Mouse (Mus musculus): ENCODE results near the gene Zfp568. TPM values are rescaled to one million over a fixed set of nuclear protein-coding genes. Genes with fewer than 3 reads are reported as not detected.

The Zfp568 gene
- total and polyA plus RNA-seq, 2 experiments from 2014 or later = 13.6 to 38.3 TPM

DNA sequence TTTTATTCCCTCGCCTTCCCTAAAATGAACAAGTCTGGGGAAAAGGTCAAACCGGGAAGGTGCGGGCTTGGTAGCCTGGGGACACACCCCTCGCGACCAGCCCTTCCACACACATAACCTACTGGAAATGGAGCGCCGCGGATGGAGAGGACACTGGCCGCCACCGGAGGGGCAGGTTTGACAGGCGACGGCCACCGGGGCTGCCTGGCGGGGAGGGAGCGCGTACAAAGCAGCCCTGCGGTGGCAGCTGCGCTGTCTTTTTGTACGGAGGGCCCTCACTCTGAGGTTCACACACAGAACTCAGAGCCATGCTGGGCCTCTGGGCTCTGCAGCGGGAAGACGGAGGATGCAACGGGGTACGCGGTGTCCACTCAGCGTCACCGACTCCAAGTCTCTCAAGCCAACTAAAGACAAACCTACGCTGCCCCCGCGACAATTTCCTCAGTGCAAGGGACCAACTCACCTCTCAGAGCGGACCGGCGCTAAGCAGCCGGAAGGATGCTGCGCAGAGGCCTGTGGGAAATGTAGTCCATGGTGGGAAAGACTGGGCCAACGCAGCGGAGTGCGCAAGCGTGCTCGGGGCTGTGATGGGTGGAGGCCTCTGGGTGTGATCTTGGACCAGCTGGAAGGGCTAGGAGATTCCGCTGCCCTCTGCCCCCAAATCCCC is 67.3 kb downstream of the Zfp568 start, which contains the start of gene Zfp14:
Zfp14 (minus strand) TSS at position 499 of the 667 bp plus-strand sequence.
- Histone ChIP-seq H3K27me3 (ENCODE audit: control insufficient read depth, insufficient read depth, low read length) (no peaks in the 10 kb centered on the region), H3K36me3 (replicated peaks; ENCODE audit: control insufficient read depth, insufficient read depth, low read length) (peaks cover under 1% of the 10 kb centered on the region; the same call in 1 of the 2 replicates), H3K9me3 (replicated peaks; ENCODE audit: control insufficient read depth, low read length) (no peaks in the 10 kb centered on the region), H3K9ac (replicated peaks; ENCODE audit: low read depth, low read length) (peak within 1 kb of the TSS; percentile 45; the same call in 1 of the 2 replicates), H3K27ac (ENCODE audit: low read depth) (peak within 1 kb of the TSS; percentile 56), H3K4me1 (ENCODE audit: control insufficient read depth, insufficient read depth) (peaks cover 6% of the 10 kb centered on the region; the same call in 1 of the 2 replicates), H3K4me2 (ENCODE audit: low read depth, low read length) (peak within 1 kb of the TSS; percentile 97), H3K4me3 (ENCODE audit: low read depth, low read length) (peak within 1 kb of the TSS; percentile 74)
- under 1% methylated on average over 40 of the region's 40 CpGs for WGBS
- TF ChIP-seq EP300 (IDR thresholded peaks at IDR 0.05; ENCODE audit: low read depth) (no peak), CTCF (IDR thresholded peaks at IDR 0.05; ENCODE audit: low read depth) (no peak)
- ATAC-seq (ENCODE audit: insufficient read depth, low read depth) = peak; percentile 97
- DNase-seq (ENCODE audit: low spot score) = peak; percentile 82

DNA sequence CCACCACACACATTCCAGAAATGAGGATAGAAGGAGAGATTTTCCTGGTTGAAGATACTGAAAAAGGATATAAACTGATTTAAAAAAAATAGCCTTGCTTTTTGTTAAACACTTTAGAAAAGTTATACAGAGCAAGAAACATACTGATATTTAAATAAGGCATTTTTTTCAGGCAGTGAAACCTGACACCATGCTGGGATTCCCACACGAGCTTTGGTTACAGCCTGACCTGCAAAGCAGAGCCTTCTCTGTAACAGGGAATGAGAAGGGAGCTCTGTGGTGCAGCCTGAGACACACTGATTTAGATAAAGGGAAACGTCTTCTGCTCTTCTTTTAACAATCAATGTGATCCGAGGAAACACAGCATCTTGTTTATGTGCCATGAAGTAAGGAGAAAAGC is 69.8 kb downstream of the Zfp568 start:
- DNase-seq (ENCODE audit: low spot score) (no peak), ATAC-seq (ENCODE audit: insufficient read depth, low read depth) (no peak)
- no peaks in the 10 kb centered on the region for H3K9me3 ChIP-seq (replicated peaks; ENCODE audit: control insufficient read depth, low read length)
- H3K36me3 ChIP-seq (replicated peaks; ENCODE audit: control insufficient read depth, insufficient read depth, low read length) = peaks cover 14% of the 10 kb centered on the region
- TF ChIP-seq EP300 (IDR thresholded peaks at IDR 0.05; ENCODE audit: low read depth) (no peak), CTCF (IDR thresholded peaks at IDR 0.05; ENCODE audit: low read depth) (no peak)
- no peaks in the 10 kb centered on the region for H3K27me3 ChIP-seq (ENCODE audit: control insufficient read depth, insufficient read depth, low read length)
- H3K9ac ChIP-seq (replicated peaks; ENCODE audit: low read depth, low read length) = no peak overlapping the region
- no peak overlapping the region for H3K4me2 ChIP-seq (ENCODE audit: low read depth, low read length)
- no peak overlapping the region for H3K27ac ChIP-seq (ENCODE audit: low read depth)
- no peak overlapping the region for H3K4me3 ChIP-seq (ENCODE audit: low read depth, low read length)
- peaks cover 6% of the 10 kb centered on the region; the same call in 1 of the 2 replicates for H3K4me1 ChIP-seq (ENCODE audit: control insufficient read depth, insufficient read depth)
- 4% methylated on average over 3 of the region's 3 CpGs for WGBS

DNA sequence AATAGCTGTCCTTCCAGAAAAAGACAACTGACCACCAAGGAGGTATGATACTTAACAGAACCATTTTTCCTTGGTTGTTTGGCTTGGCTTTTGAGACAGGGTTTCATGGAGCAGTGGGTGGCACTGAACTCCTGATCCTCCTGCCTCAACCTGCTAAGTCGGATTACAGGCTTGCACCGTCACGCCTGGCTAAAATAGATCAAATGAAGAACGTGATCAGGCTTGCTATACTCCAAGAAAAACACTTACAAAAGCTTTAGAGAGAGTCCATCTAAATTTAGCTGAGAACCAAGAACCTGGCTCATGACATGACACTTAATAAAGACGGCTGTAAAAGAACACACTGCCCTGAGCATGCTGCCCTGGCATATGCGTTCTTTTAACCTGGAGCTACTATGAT is 76.6 kb downstream of the Zfp568 start:
- DNase-seq (ENCODE audit: low spot score) (peak; percentile 20), ATAC-seq (ENCODE audit: insufficient read depth, low read depth) (peak; percentile 41; the same call in 1 of the 2 replicates)
- no peak overlapping the region for H3K4me3 ChIP-seq (ENCODE audit: low read depth, low read length)
- no peaks in the 10 kb centered on the region for H3K9me3 ChIP-seq (replicated peaks; ENCODE audit: control insufficient read depth, low read length)
- no peaks in the 10 kb centered on the region for H3K27me3 ChIP-seq (ENCODE audit: control insufficient read depth, insufficient read depth, low read length)
- TF ChIP-seq CTCF (IDR thresholded peaks at IDR 0.05; ENCODE audit: low read depth) (no peak), EP300 (IDR thresholded peaks at IDR 0.05; ENCODE audit: low read depth) (no peak)
- H3K9ac ChIP-seq (replicated peaks; ENCODE audit: low read depth, low read length) = no peak overlapping the region
- H3K4me2 ChIP-seq (ENCODE audit: low read depth, low read length) = no peak overlapping the region
- peak overlapping the region; percentile 24; the same call in 1 of the 2 replicates for H3K27ac ChIP-seq (ENCODE audit: low read depth)
- H3K4me1 ChIP-seq (ENCODE audit: control insufficient read depth, insufficient read depth) = no peaks in the 10 kb centered on the region
- WGBS = 48% methylated on average over 6 of the region's 6 CpGs
- H3K36me3 ChIP-seq (replicated peaks; ENCODE audit: control insufficient read depth, insufficient read depth, low read length) = peaks cover 22% of the 10 kb centered on the region

DNA sequence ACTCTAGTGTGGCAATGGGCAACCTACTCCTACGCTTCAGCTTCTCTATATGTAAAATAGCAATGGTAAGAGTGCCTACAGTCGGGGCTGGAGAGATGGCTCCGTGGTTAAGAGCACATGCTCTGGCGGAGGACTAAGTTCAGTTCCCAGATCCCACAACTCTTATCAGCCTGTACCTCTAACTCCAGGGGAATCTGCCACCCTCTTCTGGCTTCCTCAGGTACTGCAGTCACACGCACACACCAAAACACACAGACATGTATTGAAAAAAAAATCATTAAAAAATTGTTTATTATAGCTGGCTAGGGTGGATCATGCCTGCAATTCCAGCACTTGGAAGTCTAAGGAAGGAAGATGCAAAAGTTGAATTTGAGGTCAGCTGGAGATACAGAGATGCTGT is 78.7 kb downstream of the Zfp568 start:
- 93% methylated on average over 5 of the region's 5 CpGs for WGBS

DNA sequence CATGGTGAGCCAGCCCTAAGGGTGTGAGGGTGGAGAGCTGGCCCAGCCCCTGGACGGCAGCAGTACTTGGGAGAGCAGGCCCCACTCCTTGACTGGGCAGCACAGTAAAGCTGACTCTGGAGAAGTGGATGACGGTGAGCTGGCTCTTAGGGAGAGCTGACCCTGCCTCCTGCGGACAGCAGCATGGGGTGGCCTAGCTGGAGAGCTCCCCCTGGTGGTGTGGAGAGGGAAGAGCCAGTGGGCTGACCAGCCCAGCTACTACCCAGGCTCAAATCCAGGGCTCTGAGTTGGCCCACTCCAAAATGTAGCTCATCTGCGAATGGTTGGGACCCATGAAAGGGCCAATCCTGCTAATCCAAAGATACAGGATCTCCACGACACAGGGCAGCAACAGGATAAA is 80.9 kb downstream of the Zfp568 start:
- H3K9ac ChIP-seq (replicated peaks; ENCODE audit: low read depth, low read length) = no peak overlapping the region
- 0 out of 2 replicates have a peak, but pooled peaks have one; percentile 2 for TF ChIP-seq CTCF (IDR thresholded peaks at IDR 0.05; ENCODE audit: low read depth)
- no peak for TF ChIP-seq EP300 (IDR thresholded peaks at IDR 0.05; ENCODE audit: low read depth)
- H3K4me2 ChIP-seq (ENCODE audit: low read depth, low read length) = no peak overlapping the region
- H3K27me3 ChIP-seq (ENCODE audit: control insufficient read depth, insufficient read depth, low read length) = no peaks in the 10 kb centered on the region
- peaks cover 10% of the 10 kb centered on the region; the same call in 1 of the 2 replicates for H3K36me3 ChIP-seq (replicated peaks; ENCODE audit: control insufficient read depth, insufficient read depth, low read length)
- 82% methylated on average over 5 of the region's 5 CpGs for WGBS
- no peak overlapping the region for H3K27ac ChIP-seq (ENCODE audit: low read depth)
- no peaks in the 10 kb centered on the region for H3K4me1 ChIP-seq (ENCODE audit: control insufficient read depth, insufficient read depth)
- H3K9me3 ChIP-seq (replicated peaks; ENCODE audit: control insufficient read depth, low read length) = no peaks in the 10 kb centered on the region
- H3K4me3 ChIP-seq (ENCODE audit: low read depth, low read length) = no peak overlapping the region
- DNase-seq (ENCODE audit: low spot score) = no peak
- no peak for ATAC-seq (ENCODE audit: insufficient read depth, low read depth)

More for the DNA sequence above, 78.7 kb downstream of the Zfp568 start:
- no peaks in the 10 kb centered on the region for H3K9me3 ChIP-seq (replicated peaks; ENCODE audit: control insufficient read depth, low read length)
- H3K4me1 ChIP-seq (ENCODE audit: control insufficient read depth, insufficient read depth) = no peaks in the 10 kb centered on the region
- H3K4me3 ChIP-seq (ENCODE audit: low read depth, low read length) = no peak overlapping the region
- DNase-seq (ENCODE audit: low spot score) = no peak
- no peaks in the 10 kb centered on the region for H3K27me3 ChIP-seq (ENCODE audit: control insufficient read depth, insufficient read depth, low read length)
- no peak overlapping the region for H3K27ac ChIP-seq (ENCODE audit: low read depth)
- no peak overlapping the region for H3K4me2 ChIP-seq (ENCODE audit: low read depth, low read length)
- H3K36me3 ChIP-seq (replicated peaks; ENCODE audit: control insufficient read depth, insufficient read depth, low read length) = peaks cover 14% of the 10 kb centered on the region; the same call in 1 of the 2 replicates
- no peak for ATAC-seq (ENCODE audit: insufficient read depth, low read depth)
- H3K9ac ChIP-seq (replicated peaks; ENCODE audit: low read depth, low read length) = no peak overlapping the region
- TF ChIP-seq EP300 (IDR thresholded peaks at IDR 0.05; ENCODE audit: low read depth) (no peak), CTCF (IDR thresholded peaks at IDR 0.05; ENCODE audit: low read depth) (peak; percentile 19; the same call in 1 of the 2 replicates)

Data from heart, postnatal 0 days (tissue).